Mouse (Mus musculus): ENCODE measurements around the gene Slc25a28. TPM values are rescaled to one million over a fixed set of nuclear protein-coding genes. Genes with fewer than 3 reads are reported as not detected.
A peak's percentile ranks its signal among the peaks of the same experiment; 100 is the strongest.

Gene Slc25a28
- polyA plus RNA-seq, 1 experiment from 2014 or later, result 9.7 TPM

GRCm38 (mm10) chr19:43651241-43651785 lies 23.4 kb downstream of the Slc25a28 start:
- 64% methylated on average over 8 of the region's 8 CpGs for WGBS
- no peak for ATAC-seq (ENCODE audit: low FRiP score)

DNA sequence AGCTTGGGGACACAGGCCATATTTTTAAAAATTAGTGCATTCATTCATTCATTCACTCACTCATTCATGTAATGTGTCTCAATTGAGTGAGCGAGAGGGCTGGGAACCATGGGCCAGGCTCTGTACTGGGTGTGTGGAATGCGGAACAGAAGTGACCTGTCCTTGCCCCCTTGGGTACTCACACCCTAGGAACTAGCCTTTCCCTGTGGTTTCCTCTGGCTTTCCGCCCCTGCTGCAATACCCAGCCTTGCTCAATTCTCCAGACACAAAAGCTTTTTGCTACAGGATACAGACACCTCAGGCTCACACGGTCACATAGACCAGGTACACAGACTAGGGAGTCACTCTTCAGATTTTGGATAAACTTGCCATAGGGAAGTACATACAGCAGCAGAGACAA lies 26.3 kb downstream of the Slc25a28 start:
- no peaks in the 10 kb centered on the region for H3K27me3 ChIP-seq (ENCODE audit: control insufficient read depth, insufficient read depth, low read length)
- DNase-seq (ENCODE audit: low spot score, missing footprints) (no peak), ATAC-seq (ENCODE audit: low FRiP score) (no peak)
- H3K9ac ChIP-seq (ENCODE audit: low read length), result no peak overlapping the region
- no peak overlapping the region for H3K27ac ChIP-seq (ENCODE audit: low read depth, low read length)
- H3K4me1 ChIP-seq (ENCODE audit: control insufficient read depth, insufficient read depth, low read length), result no peaks in the 10 kb centered on the region
- no peak overlapping the region for H3K4me3 ChIP-seq (ENCODE audit: low read depth, low read length)
- no peak overlapping the region for H3K4me2 ChIP-seq
- H3K36me3 ChIP-seq (ENCODE audit: control insufficient read depth, insufficient read depth, low read length), result no peaks in the 10 kb centered on the region; the same call in 1 of the 2 replicates
- WGBS, result 89% methylated on average over 4 of the region's 4 CpGs
- no peaks in the 10 kb centered on the region for H3K9me3 ChIP-seq (ENCODE audit: control insufficient read depth, low read length)

More at GRCm38 (mm10) chr19:43651241-43651785, 23.4 kb downstream of the Slc25a28 start:
- Histone ChIP-seq H3K36me3 (ENCODE audit: control insufficient read depth, insufficient read depth, low read length) (no peaks in the 10 kb centered on the region; the same call in 1 of the 2 replicates), H3K9me3 (ENCODE audit: control insufficient read depth, low read length) (no peaks in the 10 kb centered on the region), H3K27ac (ENCODE audit: low read depth, low read length) (no peak overlapping the region), H3K4me1 (ENCODE audit: control insufficient read depth, insufficient read depth, low read length) (no peaks in the 10 kb centered on the region), H3K9ac (ENCODE audit: low read length) (no peak overlapping the region), H3K4me3 (ENCODE audit: low read depth, low read length) (no peak overlapping the region), H3K27me3 (ENCODE audit: control insufficient read depth, insufficient read depth, low read length) (no peaks in the 10 kb centered on the region), H3K4me2 (no peak overlapping the region)
- DNase-seq (ENCODE audit: low spot score, missing footprints), result peak; percentile 31

GRCm38 (mm10) chr19:43647261-43647660 lies 27.4 kb downstream of the Slc25a28 start:
- peak; percentile 60 for DNase-seq (ENCODE audit: low spot score, missing footprints)
- Histone ChIP-seq H3K9ac (ENCODE audit: low read length) (no peak overlapping the region), H3K4me3 (ENCODE audit: low read depth, low read length) (no peak overlapping the region), H3K9me3 (ENCODE audit: control insufficient read depth, low read length) (no peaks in the 10 kb centered on the region), H3K27ac (ENCODE audit: low read depth, low read length) (no peak overlapping the region), H3K4me1 (ENCODE audit: control insufficient read depth, insufficient read depth, low read length) (no peaks in the 10 kb centered on the region), H3K4me2 (no peak overlapping the region), H3K36me3 (ENCODE audit: control insufficient read depth, insufficient read depth, low read length) (no peaks in the 10 kb centered on the region; the same call in 1 of the 2 replicates), H3K27me3 (ENCODE audit: control insufficient read depth, insufficient read depth, low read length) (no peaks in the 10 kb centered on the region)
- ATAC-seq (ENCODE audit: low FRiP score), result no peak
- WGBS, result 86% methylated on average over 9 of the region's 9 CpGs

DNA sequence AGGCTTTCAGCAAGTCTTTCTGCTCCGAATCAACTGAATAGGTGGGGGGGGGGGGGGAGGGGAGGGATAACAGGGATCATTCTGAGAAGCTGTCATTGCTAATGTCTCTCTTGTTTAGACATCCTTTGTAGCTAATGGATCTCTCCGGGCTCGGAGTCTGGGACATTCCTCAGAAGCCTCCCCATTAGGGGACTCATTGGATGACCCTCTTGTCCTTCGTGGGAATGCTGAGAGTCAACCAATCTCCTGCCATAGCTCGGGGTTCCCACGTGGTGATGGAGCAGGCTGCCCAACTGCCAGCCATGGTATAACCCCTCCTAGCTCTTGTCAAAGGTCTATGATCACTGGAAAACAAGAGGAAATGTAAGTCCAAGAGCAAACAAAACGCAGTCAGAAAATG lies 27.8 kb downstream of the Slc25a28 start:
- H3K9ac ChIP-seq (ENCODE audit: low read length), result no peak overlapping the region
- H3K9me3 ChIP-seq (ENCODE audit: control insufficient read depth, low read length), result no peaks in the 10 kb centered on the region
- no peak for ATAC-seq (ENCODE audit: low FRiP score)
- 65% methylated on average over 7 of the region's 7 CpGs for WGBS
- H3K4me1 ChIP-seq (ENCODE audit: control insufficient read depth, insufficient read depth, low read length), result no peaks in the 10 kb centered on the region
- no peaks in the 10 kb centered on the region for H3K27me3 ChIP-seq (ENCODE audit: control insufficient read depth, insufficient read depth, low read length)
- H3K4me2 ChIP-seq, result no peak overlapping the region
- H3K36me3 ChIP-seq (ENCODE audit: control insufficient read depth, insufficient read depth, low read length), result no peaks in the 10 kb centered on the region; the same call in 1 of the 2 replicates
- no peak overlapping the region for H3K4me3 ChIP-seq (ENCODE audit: low read depth, low read length)
- peak; percentile 69 for DNase-seq (ENCODE audit: low spot score, missing footprints)
- H3K27ac ChIP-seq (ENCODE audit: low read depth, low read length), result no peak overlapping the region

GRCm38 (mm10) chr19:43645508-43645907 lies 29.2 kb downstream of the Slc25a28 start:
- WGBS, result 94% methylated on average over 9 of the region's 9 CpGs

DNA sequence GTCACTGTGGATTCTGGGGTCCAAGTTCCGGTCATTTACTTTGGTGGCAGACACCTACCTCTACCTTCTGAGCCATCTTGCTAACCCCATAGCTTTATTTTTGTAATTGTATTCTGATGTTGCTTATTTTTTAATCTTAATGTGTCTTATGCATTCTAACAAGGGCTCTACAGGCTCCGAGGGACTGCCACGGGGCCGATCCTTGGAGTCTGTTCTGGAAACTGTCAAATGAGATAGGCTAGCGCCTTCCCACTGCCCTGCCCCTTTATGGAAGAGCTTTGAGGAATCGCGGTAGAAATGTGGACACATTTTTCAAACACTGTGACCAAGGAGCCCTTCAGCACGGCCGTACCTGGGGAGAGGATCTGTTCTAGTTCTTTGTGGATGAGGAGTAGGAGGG lies 31.8 kb downstream of the Slc25a28 start:
- H3K4me2 ChIP-seq, result no peak overlapping the region
- DNase-seq (ENCODE audit: low spot score, missing footprints), result no peak
- no peak for ATAC-seq (ENCODE audit: low FRiP score)
- H3K27me3 ChIP-seq (ENCODE audit: control insufficient read depth, insufficient read depth, low read length), result no peaks in the 10 kb centered on the region
- WGBS, result 87% methylated on average over 9 of the region's 9 CpGs
- no peak overlapping the region for H3K9ac ChIP-seq (ENCODE audit: low read length)
- H3K4me3 ChIP-seq (ENCODE audit: low read depth, low read length), result no peak overlapping the region
- no peaks in the 10 kb centered on the region for H3K9me3 ChIP-seq (ENCODE audit: control insufficient read depth, low read length)
- no peaks in the 10 kb centered on the region for H3K36me3 ChIP-seq (ENCODE audit: control insufficient read depth, insufficient read depth, low read length)
- no peaks in the 10 kb centered on the region for H3K4me1 ChIP-seq (ENCODE audit: control insufficient read depth, insufficient read depth, low read length)
- H3K27ac ChIP-seq (ENCODE audit: low read depth, low read length), result no peak overlapping the region

More at GRCm38 (mm10) chr19:43645508-43645907, 29.2 kb downstream of the Slc25a28 start:
- no peak overlapping the region for H3K9ac ChIP-seq (ENCODE audit: low read length)
- H3K27me3 ChIP-seq (ENCODE audit: control insufficient read depth, insufficient read depth, low read length), result no peaks in the 10 kb centered on the region
- H3K36me3 ChIP-seq (ENCODE audit: control insufficient read depth, insufficient read depth, low read length), result no peaks in the 10 kb centered on the region; the same call in 1 of the 2 replicates
- no peak overlapping the region for H3K4me2 ChIP-seq
- ATAC-seq (ENCODE audit: low FRiP score) (no peak), DNase-seq (ENCODE audit: low spot score, missing footprints) (no peak)
- no peaks in the 10 kb centered on the region for H3K9me3 ChIP-seq (ENCODE audit: control insufficient read depth, low read length)
- no peak overlapping the region for H3K4me3 ChIP-seq (ENCODE audit: low read depth, low read length)
- no peak overlapping the region for H3K27ac ChIP-seq (ENCODE audit: low read depth, low read length)
- H3K4me1 ChIP-seq (ENCODE audit: control insufficient read depth, insufficient read depth, low read length), result no peaks in the 10 kb centered on the region

GRCm38 (mm10) chr19:43641833-43642232 lies 32.8 kb downstream of the Slc25a28 start:
- Histone ChIP-seq H3K36me3 (ENCODE audit: control insufficient read depth, insufficient read depth, low read length) (no peaks in the 10 kb centered on the region), H3K9ac (ENCODE audit: low read length) (no peak overlapping the region), H3K4me3 (ENCODE audit: low read depth, low read length) (no peak overlapping the region), H3K9me3 (ENCODE audit: control insufficient read depth, low read length) (no peaks in the 10 kb centered on the region), H3K4me2 (no peak overlapping the region), H3K4me1 (ENCODE audit: control insufficient read depth, insufficient read depth, low read length) (no peaks in the 10 kb centered on the region), H3K27ac (ENCODE audit: low read depth, low read length) (no peak overlapping the region), H3K27me3 (ENCODE audit: control insufficient read depth, insufficient read depth, low read length) (no peaks in the 10 kb centered on the region)
- WGBS, result 69% methylated on average over 11 of the region's 11 CpGs
- no peak for ATAC-seq (ENCODE audit: low FRiP score)
- no peak for DNase-seq (ENCODE audit: low spot score, missing footprints)

DNA sequence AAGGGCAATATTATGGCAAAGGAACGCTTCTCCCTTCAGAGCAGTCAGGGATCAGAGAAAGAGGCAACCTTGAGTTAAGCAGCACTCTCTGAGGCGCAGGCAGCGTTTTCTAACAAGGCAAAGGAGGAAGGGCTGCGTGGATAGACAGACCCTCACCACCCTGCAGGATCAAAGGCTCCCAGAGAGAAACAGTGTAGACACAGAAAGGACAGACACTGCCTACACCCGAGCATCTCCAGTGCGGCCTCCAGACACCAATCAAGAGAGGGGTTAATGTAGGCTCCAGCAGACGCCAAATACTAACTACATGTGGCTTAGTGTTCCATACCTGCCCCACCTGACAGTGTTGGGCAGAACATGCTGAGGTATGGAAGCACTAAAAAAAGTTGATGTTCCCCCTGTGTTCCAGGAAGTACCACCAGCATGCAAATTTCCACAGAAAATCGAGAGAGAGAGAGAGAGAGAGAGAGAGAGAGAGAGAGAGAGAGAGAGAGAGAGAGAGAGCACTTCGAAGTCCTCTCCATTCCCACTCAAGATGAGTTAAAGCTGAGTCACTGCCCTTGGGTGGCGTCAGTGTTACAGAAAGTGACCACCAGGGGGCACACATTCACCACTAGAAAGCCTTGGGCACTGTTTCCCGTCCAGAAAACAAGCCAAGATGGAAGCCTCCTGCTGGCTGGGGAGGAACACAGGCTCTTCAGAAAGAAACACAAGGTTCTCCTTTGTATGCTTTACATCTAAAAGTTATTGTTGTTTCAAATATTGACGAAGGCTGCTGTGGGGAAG lies 44.0 kb downstream of the Slc25a28 start:
- DNase-seq (ENCODE audit: low spot score, missing footprints) (peak; percentile 95), ATAC-seq (ENCODE audit: low FRiP score) (peak; percentile 67; the same call in 1 of the 2 replicates)
- Histone ChIP-seq H3K27me3 (ENCODE audit: control insufficient read depth, insufficient read depth, low read length) (no peaks in the 10 kb centered on the region), H3K36me3 (ENCODE audit: control insufficient read depth, insufficient read depth, low read length) (no peaks in the 10 kb centered on the region), H3K4me2 (no peak overlapping the region), H3K27ac (ENCODE audit: low read depth, low read length) (no peak overlapping the region), H3K4me3 (ENCODE audit: low read depth, low read length) (no peak overlapping the region), H3K4me1 (ENCODE audit: control insufficient read depth, insufficient read depth, low read length) (no peaks in the 10 kb centered on the region), H3K9me3 (ENCODE audit: control insufficient read depth, low read length) (no peaks in the 10 kb centered on the region), H3K9ac (ENCODE audit: low read length) (no peak overlapping the region)
- 29% methylated on average over 12 of the region's 12 CpGs for WGBS

- 59% methylated on average over 4 of the region's 4 CpGs for WGBS
- Histone ChIP-seq H3K9ac (ENCODE audit: low read length) (no peak overlapping the region), H3K27ac (ENCODE audit: low read depth, low read length) (no peak overlapping the region), H3K4me3 (ENCODE audit: low read depth, low read length) (no peak overlapping the region), H3K4me2 (no peak overlapping the region), H3K36me3 (ENCODE audit: control insufficient read depth, insufficient read depth, low read length) (no peaks in the 10 kb centered on the region), H3K27me3 (ENCODE audit: control insufficient read depth, insufficient read depth, low read length) (no peaks in the 10 kb centered on the region), H3K4me1 (ENCODE audit: control insufficient read depth, insufficient read depth, low read length) (no peaks in the 10 kb centered on the region), H3K9me3 (ENCODE audit: control insufficient read depth, low read length) (no peaks in the 10 kb centered on the region)
- ATAC-seq (ENCODE audit: low FRiP score) (no peak), DNase-seq (ENCODE audit: low spot score, missing footprints) (peak; percentile 37)
Observed at GRCm38 (mm10) chr19:43629088-43629487, 45.6 kb downstream of the Slc25a28 start.

All from midbrain, embryonic 11.5 days (tissue).